Mouse (Mus musculus) spleen, adult 2 months (tissue): Measurements from ENCODE around the gene Stk36. TPM values are rescaled to one million over a fixed set of nuclear protein-coding genes. Genes with fewer than 3 reads are reported as not detected.

Experiments
- DNase-seq, 2 experiments: peaks; one replicate each; pipeline versions ENCODE4 v3.0.0 to v3.0.0-alpha.2; 2012 to 2021; ENCODE audit warnings: low spot score in 2 of 2, low read depth in 1 of 2
- H3K27ac ChIP-seq: fragments of 200-500 bp; 2 replicates; pipeline ENCODE4 v1.5.1; 2012; ENCODE audit warnings: low read length, inconsistent platforms; ENCODE audit not compliant: insufficient read depth
- H3K27me3 ChIP-seq: fragments of 200-500 bp; 2 replicates; pipeline ENCODE4 v1.6.1; 2012; ENCODE audit warnings: mild to moderate bottlenecking, moderate library complexity, low read length, inconsistent platforms; ENCODE audit not compliant: control insufficient read depth, insufficient read depth
- H3K36me3 ChIP-seq: fragments of 200-500 bp; 2 replicates; pipeline ENCODE4 v1.6.1; 2012; ENCODE audit warnings: mild to moderate bottlenecking, low read length, inconsistent platforms; ENCODE audit not compliant: control insufficient read depth, insufficient read depth
- H3K4me1 ChIP-seq: fragments of 200-500 bp; 2 replicates; pipeline ENCODE4 v1.6.1; 2011; ENCODE audit warnings: inconsistent platforms; ENCODE audit not compliant: control insufficient read depth, insufficient read depth, insufficient read length
- H3K4me3 ChIP-seq: fragments of 200-500 bp; 2 replicates; pipeline ENCODE4 v1.5.1; 2011; ENCODE audit warnings: mild to moderate bottlenecking, inconsistent platforms; ENCODE audit not compliant: insufficient read depth, insufficient read length; ENCODE audit errors: extremely low read depth
- CTCF ChIP-seq: fragments of 200-500 bp; IDR thresholded peaks from 2 replicates; pipeline ENCODE4 v1.5.1; 2011; ENCODE audit warnings: mild to moderate bottlenecking, inconsistent platforms; ENCODE audit not compliant: insufficient read depth, insufficient read length, insufficient replicate concordance; ENCODE audit errors: extremely low read depth
- POLR2A ChIP-seq: fragments of 200-500 bp; IDR thresholded peaks from 2 replicates; pipeline ENCODE4 v1.6.1; 2011; ENCODE audit warnings: low read depth, low read length, inconsistent platforms
- WGBS: fragments of 180-500 bp; shearing (Covaris S2); methylation state at CpG from one replicate; pipeline ENCODE4 v1.1.7; 2018; 5-methylcytosine and 5-hydroxymethylcytosine counted together
- polyA plus RNA-seq: library from polyadenylated mRNA; depleted of rRNA; stranded (reverse); fragments of >200 nt; gene quantifications from 2 replicates; pipeline ENCODE4 v1.2.3, GENCODE M21; 2012

The Stk36 gene
- polyA plus RNA-seq, 1 experiment: 0.56 TPM

GRCm38 (mm10) chr1:74632734-74633133 lies 31.5 kb downstream of the Stk36 start:
- Histone ChIP-seq H3K27me3 (no peaks in the 10 kb centered on the region), H3K36me3 (no peaks in the 10 kb centered on the region), H3K4me3 (no peak overlapping the region), H3K4me1 (no peaks in the 10 kb centered on the region), H3K27ac (no peak overlapping the region)
- TF ChIP-seq CTCF (no peak), POLR2A (no peak)
- 80% methylated on average over 4 of the region's 4 CpGs for WGBS
- no peak for DNase-seq

GRCm38 (mm10) chr1:74643524-74643923 lies 42.3 kb downstream of the Stk36 start:
- H3K4me3 ChIP-seq: no peak overlapping the region
- H3K4me1 ChIP-seq: no peaks in the 10 kb centered on the region
- no peak for DNase-seq
- H3K27me3 ChIP-seq: no peaks in the 10 kb centered on the region
- 85% methylated on average over 2 of the region's 2 CpGs for WGBS
- no peak overlapping the region for H3K27ac ChIP-seq
- no peak for TF ChIP-seq POLR2A
- no peaks in the 10 kb centered on the region for H3K36me3 ChIP-seq

- DNase-seq: no peak
- no peaks in the 10 kb centered on the region for H3K4me1 ChIP-seq
- H3K4me3 ChIP-seq: no peak overlapping the region
- no peaks in the 10 kb centered on the region for H3K36me3 ChIP-seq
- no peak overlapping the region for H3K27ac ChIP-seq
- no peak for TF ChIP-seq POLR2A
- TF ChIP-seq CTCF: no peak
- H3K27me3 ChIP-seq: no peaks in the 10 kb centered on the region
These were observed 42.7 kb downstream of the Stk36 start for GRCm38 (mm10) chr1:74643926-74644325.

DNA sequence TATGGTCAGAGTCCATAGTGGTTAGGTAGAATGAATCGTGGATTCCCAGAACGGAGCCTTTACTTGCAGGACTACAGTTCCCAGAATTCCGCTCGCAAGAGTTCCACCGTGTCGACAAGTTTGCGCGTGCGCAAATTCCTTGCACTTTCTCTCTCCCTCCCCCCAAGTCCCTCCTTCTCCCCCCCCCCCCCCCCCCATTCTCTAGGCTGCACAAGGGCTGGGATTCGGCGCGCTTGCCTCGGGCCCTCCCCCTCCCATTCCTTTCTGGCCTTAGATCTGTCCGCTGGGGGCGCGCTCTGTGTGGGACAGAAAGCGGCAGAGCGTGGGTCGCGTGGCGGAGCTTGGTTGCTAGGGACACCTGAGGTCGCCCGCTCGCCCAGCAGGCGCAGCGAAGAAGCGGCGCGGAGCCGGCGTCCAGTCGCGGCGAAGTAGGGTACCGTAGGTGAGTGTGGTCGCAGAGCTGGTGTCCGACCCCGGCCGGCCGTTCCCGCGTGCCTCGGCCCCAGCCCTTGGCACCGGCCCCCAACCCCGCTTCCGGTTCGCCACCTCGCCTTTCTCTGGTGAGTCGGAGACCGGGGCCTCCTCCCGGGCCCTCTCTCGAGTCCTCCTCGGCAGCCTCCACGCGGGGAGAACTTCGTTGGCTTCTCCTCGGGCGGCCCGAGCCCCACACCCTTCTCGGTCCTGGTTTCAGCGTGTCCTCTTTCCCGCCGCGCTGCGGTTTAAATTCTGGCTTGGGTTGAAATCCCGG lies 60.4 kb downstream of the Stk36 start, which contains the start of gene Ttll4:
TSS of gene Ttll4 (plus strand) at position 298 of the 748 bp plus-strand sequence.
- Histone ChIP-seq H3K27ac (peak within 1 kb of the TSS; percentile 59; the same call in 1 of the 2 replicates), H3K4me1 (no peaks in the 10 kb centered on the region), H3K27me3 (no peaks in the 10 kb centered on the region), H3K36me3 (no peaks in the 10 kb centered on the region), H3K4me3 (peak within 1 kb of the TSS; percentile 94)
- TF ChIP-seq CTCF (peak; percentile 62; the same call in 1 of the 2 replicates), POLR2A (no peak)
- under 1% methylated on average over 62 of the region's 66 CpGs for WGBS
- peak; percentile 76 to 89 for DNase-seq

- no peaks in the 10 kb centered on the region for H3K4me1 ChIP-seq
- H3K27ac ChIP-seq: 0 out of 2 replicates have a peak overlapping the region, but pooled peaks have one; percentile 59
- H3K4me3 ChIP-seq: peak overlapping the region; percentile 94
- 9% methylated on average over 13 of the region's 13 CpGs for WGBS
- no peaks in the 10 kb centered on the region for H3K36me3 ChIP-seq
- no peak for DNase-seq
- TF ChIP-seq CTCF (no peak), POLR2A (no peak)
- no peaks in the 10 kb centered on the region for H3K27me3 ChIP-seq
These were observed 61.1 kb downstream of the Stk36 start for GRCm38 (mm10) chr1:74662253-74662865.

GRCm38 (mm10) chr1:74665153-74665552 lies 63.9 kb downstream of the Stk36 start:
- no peak overlapping the region for H3K4me3 ChIP-seq
- no peaks in the 10 kb centered on the region for H3K36me3 ChIP-seq
- WGBS: 87% methylated on average over 6 of the region's 6 CpGs
- no peak for DNase-seq
- no peaks in the 10 kb centered on the region; the same call in 1 of the 2 replicates for H3K4me1 ChIP-seq
- H3K27me3 ChIP-seq: no peaks in the 10 kb centered on the region
- TF ChIP-seq POLR2A (no peak), CTCF (no peak)
- no peak overlapping the region for H3K27ac ChIP-seq

- H3K4me3 ChIP-seq: no peak overlapping the region
- TF ChIP-seq CTCF (no peak), POLR2A (no peak)
- H3K27me3 ChIP-seq: no peaks in the 10 kb centered on the region
- DNase-seq: no peak
- no peaks in the 10 kb centered on the region; the same call in 1 of the 2 replicates for H3K4me1 ChIP-seq
- H3K27ac ChIP-seq: no peak overlapping the region
- H3K36me3 ChIP-seq: no peaks in the 10 kb centered on the region
- 82% methylated on average over 3 of the region's 3 CpGs for WGBS
These were observed 67.1 kb downstream of the Stk36 start for GRCm38 (mm10) chr1:74668371-74668770.
